Mouse (Mus musculus) T-helper 2 cell (primary cell): ENCODE measurements around the gene Rhpn2.

Experiments used
- in situ Hi-C: fragments of 300-600 bp; cut with MboI, MseI; formaldehyde crosslinking; loops from one replicate; pipeline ENCODE4 v1.15.1; 2025; ENCODE audit warnings: high pct_unique_total_duplicates

The Rhpn2 gene

GRCm38 (mm10) chr7:35333692-35334526 is at the start of gene Rhpn2:
Gene Rhpn2, plus strand, starts transcription at chr7:35334170.
- in situ Hi-C loops: loop anchor here (5.0 kb wide), 1 partner anchor 58 kb away; no protein-coding TSS in a partner anchor

- in situ Hi-C loops: no loop called here
Measured at GRCm38 (mm10) chr7:35293464-35293863, 40.5 kb upstream of the Rhpn2 start.

- in situ Hi-C loops: no loop called here
Measured at GRCm38 (mm10) chr7:35295631-35296030, 38.3 kb upstream of the Rhpn2 start.

- in situ Hi-C loops: no loop called here
Measured at GRCm38 (mm10) chr7:35297886-35298285, 36.1 kb upstream of the Rhpn2 start.

DNA sequence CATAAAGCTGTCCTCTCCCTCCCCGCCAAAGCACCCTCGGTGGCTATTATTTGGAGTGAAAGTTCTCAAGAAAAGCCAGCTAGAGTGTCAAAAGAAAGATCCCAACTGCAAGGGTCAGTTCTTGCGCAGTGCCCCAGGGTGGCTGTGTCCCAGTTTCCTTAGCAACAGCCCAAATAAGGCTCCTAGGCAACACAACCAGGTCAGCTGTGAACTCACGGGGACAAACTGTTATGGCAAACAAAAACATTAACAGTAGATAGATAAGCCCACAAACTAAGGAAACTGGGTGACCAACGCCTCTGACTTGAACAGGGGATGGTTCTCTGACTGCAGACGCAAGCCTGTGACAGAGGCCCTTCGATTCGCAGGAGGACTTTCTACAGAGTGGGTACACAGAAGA is 34.3 kb upstream of the Rhpn2 start:
- in situ Hi-C loops: no loop called here

GRCm38 (mm10) chr7:35300792-35301191 is 33.2 kb upstream of the Rhpn2 start:
- in situ Hi-C loops: no loop called here

- in situ Hi-C loops: loop anchor here (10.0 kb wide), 1 partner anchor 274 kb away; the partner anchor contains the start of genes Ankrd27 and Rgs9bp
Measured at GRCm38 (mm10) chr7:35311214-35311613, 22.8 kb upstream of the Rhpn2 start.

DNA sequence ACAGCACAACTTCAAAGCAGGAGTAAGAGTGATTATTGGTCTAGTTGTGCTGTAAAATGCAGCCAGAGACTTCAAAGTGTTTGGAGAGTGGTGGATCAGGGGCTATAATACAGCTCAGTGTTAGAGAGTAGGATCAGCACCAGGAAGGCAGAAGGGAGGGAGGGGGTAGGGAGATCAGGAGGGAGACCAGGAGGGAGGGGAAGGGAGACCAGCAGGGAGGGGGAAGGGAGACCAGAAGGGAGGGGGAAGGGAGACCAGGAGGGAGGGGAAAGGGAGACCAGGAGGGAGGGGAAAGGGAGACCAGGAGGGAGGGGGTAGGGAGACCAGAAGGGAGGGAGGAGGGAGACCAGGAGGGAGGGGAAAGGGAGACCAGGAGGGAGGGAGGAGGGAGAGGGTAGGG is 19.8 kb upstream of the Rhpn2 start:
- in situ Hi-C loops: loop anchor here (10.0 kb wide), 1 partner anchor 271 kb away; the partner anchor contains the start of genes Ankrd27 and Rgs9bp

DNA sequence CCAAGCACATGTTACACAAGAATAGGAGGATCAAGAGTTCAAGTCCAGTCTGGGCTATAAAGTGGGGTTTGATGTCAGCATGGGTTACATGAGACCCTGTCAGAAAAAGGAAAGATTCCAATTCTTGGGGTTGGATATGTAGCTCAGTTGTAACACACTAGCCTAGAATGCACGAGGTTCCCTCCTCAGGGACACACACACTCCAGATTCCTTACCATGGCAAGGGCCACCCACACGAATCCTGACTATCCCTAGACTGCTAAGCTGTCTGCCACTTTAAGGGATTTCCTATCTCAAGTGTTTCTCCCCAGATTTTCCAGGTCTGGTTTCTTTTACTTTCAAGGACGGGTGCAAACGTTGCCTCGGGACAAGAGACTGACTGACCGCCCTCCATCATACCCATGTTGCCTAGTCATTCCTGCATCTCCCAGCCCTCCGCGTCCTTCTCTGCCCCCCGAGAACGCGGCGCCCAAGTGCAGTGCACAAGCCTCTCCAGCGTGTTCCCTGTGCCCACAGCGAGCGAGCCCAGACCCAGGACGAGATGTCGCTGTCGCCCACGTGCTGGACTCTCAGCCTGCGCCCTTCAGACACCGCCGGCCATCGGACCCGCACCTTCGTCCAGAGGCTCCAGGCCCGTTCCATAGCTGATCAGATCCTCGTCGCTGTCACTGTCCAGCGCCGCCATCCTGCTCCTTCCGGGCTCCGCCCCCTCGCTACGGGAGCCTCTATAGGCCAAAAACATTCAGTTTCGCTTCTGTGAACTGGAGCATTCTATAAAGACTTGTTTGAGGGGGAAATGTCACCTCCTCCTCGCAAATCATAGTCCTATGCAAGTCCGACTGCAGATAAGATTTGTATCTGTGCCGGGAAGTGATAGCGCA is 16.0 kb upstream of the Rhpn2 start, which contains the start of gene Gpatch1:
Gpatch1 (minus strand) TSS at position 712 of the 881 bp plus-strand sequence.
- in situ Hi-C loops: loop anchor here (10.0 kb wide), 1 partner anchor 267 kb away; the partner anchor contains the start of genes Ankrd27 and Rgs9bp

DNA sequence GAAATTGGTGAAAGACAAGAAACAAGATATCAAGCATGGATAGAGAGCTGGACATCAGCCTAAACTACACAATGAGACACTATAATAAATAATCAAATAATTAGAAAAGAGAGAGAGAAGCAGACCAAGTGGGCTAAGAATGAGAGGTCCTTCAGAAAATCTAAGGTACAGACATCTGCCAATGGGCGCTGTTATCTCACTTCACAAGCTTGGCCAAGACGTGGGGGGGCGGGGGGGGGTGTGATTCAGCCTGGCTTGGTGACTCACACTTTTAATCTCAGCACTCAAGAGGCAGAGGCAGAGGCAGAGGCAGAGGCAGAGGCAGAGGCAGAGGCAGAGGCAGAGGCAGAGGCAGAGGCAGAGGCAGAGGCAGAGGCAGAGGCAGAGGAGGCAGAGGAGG is 14.7 kb upstream of the Rhpn2 start:
- in situ Hi-C loops: loop anchor here (10.0 kb wide), 1 partner anchor 266 kb away; the partner anchor contains the start of genes Ankrd27 and Rgs9bp

GRCm38 (mm10) chr7:35319755-35320154 is 14.2 kb upstream of the Rhpn2 start:
- in situ Hi-C loops: loop anchor here (10.0 kb wide), 1 partner anchor 265 kb away; the partner anchor contains the start of genes Ankrd27 and Rgs9bp

DNA sequence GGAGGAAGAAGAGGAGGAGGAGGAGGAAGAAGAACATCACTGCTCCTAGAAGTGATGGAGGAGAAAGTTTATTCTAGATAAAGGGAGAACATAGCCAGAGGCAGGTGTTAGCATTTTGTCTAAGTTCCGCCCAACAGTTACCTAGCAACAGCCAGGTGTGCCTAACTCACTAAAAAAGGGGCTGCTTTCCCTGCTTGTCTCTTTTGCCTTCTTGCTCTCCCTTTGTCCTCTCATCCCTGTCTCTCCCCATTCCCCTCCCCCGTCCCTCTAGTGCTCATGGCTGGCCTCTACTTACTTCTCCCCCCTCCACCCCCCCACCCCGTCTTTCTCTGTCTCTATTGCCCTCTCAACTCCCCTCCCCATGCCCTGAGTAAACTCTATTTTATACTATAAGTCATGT is 11.8 kb upstream of the Rhpn2 start:
- in situ Hi-C loops: no loop called here

- in situ Hi-C loops: no loop called here
Measured at GRCm38 (mm10) chr7:35322732-35323420, 11.1 kb upstream of the Rhpn2 start.

DNA sequence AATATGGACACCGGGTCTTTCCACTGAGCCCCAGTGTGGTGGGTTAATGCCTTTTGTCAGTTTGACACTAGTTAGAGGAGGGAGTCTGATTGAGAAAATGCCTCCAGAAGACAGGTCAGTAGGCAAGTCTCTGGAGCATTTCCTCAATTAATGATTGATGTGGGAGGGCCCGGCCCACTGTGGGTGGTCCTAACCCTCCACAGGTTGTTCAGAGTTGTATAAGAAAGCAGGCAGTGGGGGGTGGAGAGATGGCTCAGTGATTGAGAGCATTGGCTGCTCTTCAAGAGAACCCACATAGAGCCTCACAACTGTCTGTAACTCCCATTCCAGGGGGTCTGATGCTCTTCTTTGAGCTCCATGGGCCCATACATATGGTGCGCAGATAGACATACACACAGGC is 2.4 kb upstream of the Rhpn2 start:
- in situ Hi-C loops: loop anchor here (5.0 kb wide), 1 partner anchor 61 kb away; no protein-coding TSS in a partner anchor

DNA sequence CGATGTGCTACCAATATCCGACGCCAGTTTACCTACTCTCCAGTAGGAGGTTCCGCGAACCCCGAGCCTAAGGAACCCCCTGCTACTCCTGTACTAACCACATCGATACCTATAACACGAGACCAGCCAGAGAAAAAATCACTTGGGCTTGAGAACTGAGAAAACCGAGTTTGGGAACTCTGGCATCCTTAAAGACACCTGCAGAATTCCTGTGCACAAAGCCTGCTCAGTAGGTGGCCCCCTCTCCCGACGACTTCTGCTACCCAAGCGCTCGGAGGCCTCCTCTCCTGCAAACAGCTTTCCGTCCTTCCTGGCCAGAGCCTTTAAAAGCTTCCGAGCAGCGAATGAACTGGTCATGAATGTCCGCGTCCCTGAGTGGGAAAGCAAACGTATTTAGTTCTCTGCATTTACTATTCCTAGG is 729 bp upstream of the Rhpn2 start:
- in situ Hi-C loops: loop anchor here (5.0 kb wide), 1 partner anchor 59 kb away; no protein-coding TSS in a partner anchor

DNA sequence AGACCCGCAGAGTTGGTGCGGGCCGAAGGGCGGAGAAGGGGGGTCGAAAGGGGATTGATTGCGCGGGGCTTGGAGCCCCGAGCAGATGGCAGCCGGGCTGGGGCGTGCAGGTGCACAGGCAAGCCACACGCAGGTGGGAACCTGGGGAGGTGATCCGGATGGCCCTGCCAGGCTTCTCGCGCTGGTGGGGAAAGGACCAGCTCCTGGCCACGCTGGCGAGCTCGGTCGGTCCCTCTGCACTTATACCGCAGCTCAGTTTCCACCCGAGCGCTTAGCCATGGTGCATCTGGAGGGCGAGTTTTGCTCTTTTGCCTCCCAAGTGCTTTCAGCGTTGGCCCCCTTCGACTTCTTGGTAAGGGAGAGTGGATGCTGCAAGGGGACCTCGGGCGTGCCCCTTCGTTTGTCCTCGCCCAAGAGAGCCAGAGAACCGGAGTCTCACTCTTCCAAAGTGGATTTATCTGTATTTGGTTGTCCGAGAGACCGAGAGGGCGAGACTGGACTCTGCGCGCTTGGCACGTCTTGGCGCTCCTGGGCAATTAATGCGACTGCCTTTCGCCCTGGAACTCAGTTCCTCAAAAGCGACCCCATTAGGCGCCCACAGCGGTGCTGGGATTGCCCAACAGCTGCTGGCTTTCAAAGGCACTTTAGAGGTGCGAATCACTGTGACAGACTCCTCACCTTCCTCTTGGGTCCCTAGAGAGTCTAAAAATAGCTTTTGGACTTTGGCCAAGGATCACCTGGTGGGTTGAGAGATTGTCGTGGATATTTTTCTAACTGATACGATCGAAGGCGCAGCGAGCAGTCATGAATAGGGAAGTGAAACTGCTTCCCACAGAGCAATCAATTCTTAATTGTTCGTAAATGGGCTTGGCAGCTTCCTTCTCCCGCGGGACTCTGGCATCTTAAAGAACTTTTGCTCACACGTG is 820 bp downstream of the Rhpn2 start:
- in situ Hi-C loops: loop anchor here (5.0 kb wide), 1 partner anchor 58 kb away; no protein-coding TSS in a partner anchor

GRCm38 (mm10) chr7:35340196-35340595 is 6.2 kb downstream of the Rhpn2 start:
- in situ Hi-C loops: no loop called here

DNA sequence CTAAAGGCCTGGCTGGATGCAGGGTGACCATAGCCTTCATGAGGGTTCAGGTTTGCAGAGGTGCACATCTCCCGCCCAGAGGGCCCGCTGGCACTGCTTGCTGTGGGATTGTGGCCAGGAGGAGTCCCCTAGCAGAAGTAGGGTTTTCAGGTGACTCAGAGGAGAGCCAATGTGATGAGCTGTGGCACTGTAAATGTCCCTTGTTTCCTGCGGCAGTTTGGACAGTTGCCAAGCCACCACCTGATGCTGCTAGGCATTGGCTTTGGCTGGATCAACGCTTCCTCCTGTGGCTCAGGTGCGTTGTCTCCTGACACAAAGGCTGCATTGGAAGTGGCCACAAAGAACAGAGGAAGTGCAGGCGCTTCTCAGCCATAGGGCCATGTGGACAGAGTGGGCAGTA is 7.3 kb downstream of the Rhpn2 start:
- in situ Hi-C loops: no loop called here

DNA sequence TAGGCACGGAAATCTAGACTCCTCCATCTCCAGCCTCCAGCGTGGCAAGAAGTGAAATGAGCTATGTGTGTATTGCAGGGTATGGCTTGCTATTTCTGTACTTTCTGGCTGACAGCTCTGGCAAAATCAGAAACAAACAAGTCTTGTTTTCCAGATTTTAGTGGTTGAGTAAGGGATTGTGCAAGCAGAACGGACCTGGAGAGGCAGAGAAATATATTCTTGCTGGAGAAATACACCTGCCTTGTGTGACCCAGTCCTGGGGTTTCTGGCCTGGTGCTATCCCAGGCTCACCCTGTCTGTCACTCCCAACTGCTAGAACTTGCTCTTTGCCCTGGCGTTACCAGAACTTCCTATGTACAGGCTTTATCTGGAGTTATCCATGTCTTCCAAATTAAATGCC is 8.5 kb downstream of the Rhpn2 start:
- in situ Hi-C loops: no loop called here

DNA sequence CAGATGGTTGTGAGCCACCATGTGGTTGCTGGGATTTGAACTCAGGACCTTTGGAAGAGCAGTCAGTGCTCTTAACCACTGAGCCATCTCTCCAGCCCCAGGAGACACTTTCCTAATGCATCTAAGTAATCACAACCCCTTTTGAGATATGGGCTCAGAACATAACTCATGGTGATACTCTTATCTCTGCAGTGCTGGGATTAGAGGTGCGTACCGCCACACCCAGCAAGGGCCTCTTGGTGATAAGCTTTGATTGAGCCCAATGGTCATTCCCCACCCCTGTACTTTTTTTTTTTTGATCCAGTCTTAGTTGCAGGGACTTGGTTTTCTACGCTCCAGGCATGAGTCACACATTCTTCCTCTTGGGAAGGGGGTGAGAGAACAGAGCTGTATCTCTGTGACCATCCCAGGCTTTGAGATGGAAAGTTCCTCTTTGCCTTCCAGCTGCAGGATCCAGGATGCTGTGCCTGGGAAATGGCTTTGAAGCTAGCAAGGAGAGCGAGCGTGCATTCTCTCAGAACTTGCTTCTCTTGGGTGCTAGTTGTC is 10.9 kb downstream of the Rhpn2 start:
- in situ Hi-C loops: no loop called here
